Mouse (Mus musculus): ENCODE measurements around the gene Ephb6.

Ephb6 gene

GRCm38 (mm10) chr6:41622661-41623060, 17.4 kb downstream of the Ephb6 start:
- peak; percentile 26 for DNase-seq (ENCODE audit: low read depth, low spot score)

- DNase-seq (ENCODE audit: low read depth, low spot score): no peak
These were observed 22.9 kb downstream of the Ephb6 start for GRCm38 (mm10) chr6:41628180-41628579.

GRCm38 (mm10) chr6:41630791-41631190, 25.5 kb downstream of the Ephb6 start:
- no peak for DNase-seq (ENCODE audit: low read depth, low spot score)

GRCm38 (mm10) chr6:41631549-41631948, 26.3 kb downstream of the Ephb6 start:
- DNase-seq (ENCODE audit: low read depth, low spot score): no peak

- no peak for DNase-seq (ENCODE audit: low read depth, low spot score)
These were observed 29.9 kb downstream of the Ephb6 start for GRCm38 (mm10) chr6:41635211-41635610.

- DNase-seq (ENCODE audit: low read depth, low spot score): no peak
These were observed 30.9 kb downstream of the Ephb6 start, which contains the start of gene Trpv6 for GRCm38 (mm10) chr6:41636178-41636577. Trpv6 (minus strand) TSS chr6:41636405.

- DNase-seq (ENCODE audit: low read depth, low spot score): no peak
These were observed 32.1 kb downstream of the Ephb6 start for GRCm38 (mm10) chr6:41637393-41637792.

- DNase-seq (ENCODE audit: low read depth, low spot score): no peak
These were observed 32.7 kb downstream of the Ephb6 start for GRCm38 (mm10) chr6:41637927-41638506.

GRCm38 (mm10) chr6:41640449-41640848, 35.2 kb downstream of the Ephb6 start:
- no peak for DNase-seq (ENCODE audit: low read depth, low spot score)

- DNase-seq (ENCODE audit: low read depth, low spot score): no peak
These were observed 36.0 kb downstream of the Ephb6 start for GRCm38 (mm10) chr6:41641173-41641866.

GRCm38 (mm10) chr6:41642765-41643164, 37.5 kb downstream of the Ephb6 start:
- DNase-seq (ENCODE audit: low read depth, low spot score): no peak

- DNase-seq (ENCODE audit: low read depth, low spot score): no peak
These were observed 37.9 kb downstream of the Ephb6 start for GRCm38 (mm10) chr6:41643227-41643626.

- no peak for DNase-seq (ENCODE audit: low read depth, low spot score)
These were observed 40.9 kb downstream of the Ephb6 start for GRCm38 (mm10) chr6:41646220-41646619.

- no peak for DNase-seq (ENCODE audit: low read depth, low spot score)
These were observed 41.4 kb downstream of the Ephb6 start for GRCm38 (mm10) chr6:41646672-41647071.

- DNase-seq (ENCODE audit: low read depth, low spot score): no peak
These were observed 47.9 kb downstream of the Ephb6 start for GRCm38 (mm10) chr6:41653173-41653572.

- no peak for DNase-seq (ENCODE audit: low read depth, low spot score)
These were observed 49.4 kb downstream of the Ephb6 start for GRCm38 (mm10) chr6:41654648-41655047.

- DNase-seq (ENCODE audit: low read depth, low spot score): no peak
These were observed 53.2 kb downstream of the Ephb6 start for GRCm38 (mm10) chr6:41658487-41658886.

- DNase-seq (ENCODE audit: low read depth, low spot score): peak; percentile 14
These were observed 57.0 kb downstream of the Ephb6 start for GRCm38 (mm10) chr6:41662320-41662719.
